Mouse (Mus musculus) heart, adult 2 months (tissue): ENCODE measurements around the gene Slc16a9.

Source experiments
- CTCF ChIP-seq: fragments of 200-600 bp; IDR thresholded peaks from 2 replicates; pipeline ENCODE4 v1.8.1; 2022; ENCODE audit warnings: antibody characterized with exemption, mild to moderate bottlenecking, moderate library complexity
- EP300 ChIP-seq: fragments of 200-500 bp; IDR thresholded peaks from 2 replicates; pipeline ENCODE4 v1.6.1; 2011; ENCODE audit warnings: low read depth, low read length, control low read depth; ENCODE audit not compliant: insufficient read depth
- POLR2A ChIP-seq: fragments of 200-500 bp; IDR thresholded peaks from 2 replicates; pipeline ENCODE4 v1.6.1; 2011; ENCODE audit warnings: mild to moderate bottlenecking, low read depth, low read length, control low read depth; ENCODE audit not compliant: insufficient read depth

DNA sequence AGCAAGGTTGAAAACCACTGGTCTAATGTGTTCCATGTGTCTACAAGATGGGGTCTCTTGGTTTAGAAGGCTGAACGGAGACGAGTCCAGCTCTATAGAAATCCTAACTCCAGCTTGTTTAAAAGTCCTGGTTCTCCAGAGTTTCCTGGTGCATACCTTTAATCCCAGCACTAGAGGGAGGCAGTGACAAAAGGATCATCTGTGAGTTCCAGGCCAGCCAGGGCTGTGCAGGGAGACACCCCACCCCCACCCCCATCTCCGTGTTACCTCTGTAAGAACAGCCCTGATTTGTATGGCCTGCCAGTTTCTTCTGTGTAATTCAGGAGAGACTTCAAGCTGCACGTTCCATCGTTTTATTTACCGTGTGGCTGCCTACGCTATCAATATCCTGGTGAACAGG, 49.1 kb upstream of the Slc16a9 start:
- no peak for TF ChIP-seq POLR2A
- TF ChIP-seq EP300 = no peak
- TF ChIP-seq CTCF = peak; percentile 67
